Mouse (Mus musculus): Measurements from ENCODE around the gene Maml2. TPM values are rescaled to one million over a fixed set of nuclear protein-coding genes. Genes with fewer than 3 reads are reported as not detected.

Gene Maml2
- polyA plus RNA-seq, 1 experiment from 2014 or later = 10.7 TPM

- peaks cover 26% of the 10 kb centered on the region for H3K4me1 ChIP-seq (ENCODE audit: control insufficient read depth, insufficient read depth, low read length)
- no peak overlapping the region for H3K4me3 ChIP-seq (ENCODE audit: low read length)
- 75% methylated on average over 4 of the region's 4 CpGs for WGBS
- H3K27me3 ChIP-seq (ENCODE audit: control insufficient read depth, insufficient read depth, low read length) = no peaks in the 10 kb centered on the region
- no peak overlapping the region for H3K4me2 ChIP-seq (replicated peaks; ENCODE audit: low read depth, low read length)
- ATAC-seq (ENCODE audit: low FRiP score, low TSS enrichment) = no peak
- no peaks in the 10 kb centered on the region for H3K36me3 ChIP-seq (ENCODE audit: control insufficient read depth, insufficient read depth, low read length)
- H3K9me3 ChIP-seq (ENCODE audit: control insufficient read depth, low read length) = no peaks in the 10 kb centered on the region
- H3K9ac ChIP-seq (ENCODE audit: low read depth, low read length) = no peak overlapping the region
- H3K27ac ChIP-seq (ENCODE audit: low read depth, low read length) = no peak overlapping the region
Measured at GRCm38 (mm10) chr9:13505024-13505423, 207.3 kb downstream of the Maml2 start.

GRCm38 (mm10) chr9:13506956-13507821 lies 209.4 kb downstream of the Maml2 start:
- H3K9ac ChIP-seq (ENCODE audit: low read depth, low read length) = no peak overlapping the region
- H3K27me3 ChIP-seq (ENCODE audit: control insufficient read depth, insufficient read depth, low read length) = no peaks in the 10 kb centered on the region
- H3K9me3 ChIP-seq (ENCODE audit: control insufficient read depth, low read length) = no peaks in the 10 kb centered on the region
- peak overlapping the region; percentile 59; the same call in 1 of the 2 replicates for H3K27ac ChIP-seq (ENCODE audit: low read depth, low read length)
- peaks cover 26% of the 10 kb centered on the region for H3K4me1 ChIP-seq (ENCODE audit: control insufficient read depth, insufficient read depth, low read length)
- no peaks in the 10 kb centered on the region for H3K36me3 ChIP-seq (ENCODE audit: control insufficient read depth, insufficient read depth, low read length)
- no peak overlapping the region for H3K4me3 ChIP-seq (ENCODE audit: low read length)
- ATAC-seq (ENCODE audit: low FRiP score, low TSS enrichment) = peak; percentile 87
- WGBS = 22% methylated on average over 6 of the region's 6 CpGs
- no peak overlapping the region for H3K4me2 ChIP-seq (replicated peaks; ENCODE audit: low read depth, low read length)

- H3K27me3 ChIP-seq (ENCODE audit: control insufficient read depth, insufficient read depth, low read length) = no peaks in the 10 kb centered on the region
- no peak for ATAC-seq (ENCODE audit: low FRiP score, low TSS enrichment)
- peak overlapping the region; percentile 59 for H3K27ac ChIP-seq (ENCODE audit: low read depth, low read length)
- no peak overlapping the region for H3K4me3 ChIP-seq (ENCODE audit: low read length)
- H3K36me3 ChIP-seq (ENCODE audit: control insufficient read depth, insufficient read depth, low read length) = no peaks in the 10 kb centered on the region
- no peaks in the 10 kb centered on the region for H3K9me3 ChIP-seq (ENCODE audit: control insufficient read depth, low read length)
- no peak overlapping the region for H3K4me2 ChIP-seq (replicated peaks; ENCODE audit: low read depth, low read length)
- WGBS = 66% methylated on average over 9 of the region's 9 CpGs
- no peak overlapping the region for H3K9ac ChIP-seq (ENCODE audit: low read depth, low read length)
- H3K4me1 ChIP-seq (ENCODE audit: control insufficient read depth, insufficient read depth, low read length) = peaks cover 26% of the 10 kb centered on the region
Measured at GRCm38 (mm10) chr9:13507822-13508188, 210.0 kb downstream of the Maml2 start.

- no peak overlapping the region for H3K27ac ChIP-seq (ENCODE audit: low read depth, low read length)
- H3K4me1 ChIP-seq (ENCODE audit: control insufficient read depth, insufficient read depth, low read length) = peaks cover 26% of the 10 kb centered on the region
- no peak overlapping the region for H3K9ac ChIP-seq (ENCODE audit: low read depth, low read length)
- no peak for ATAC-seq (ENCODE audit: low FRiP score, low TSS enrichment)
- no peaks in the 10 kb centered on the region for H3K27me3 ChIP-seq (ENCODE audit: control insufficient read depth, insufficient read depth, low read length)
- H3K36me3 ChIP-seq (ENCODE audit: control insufficient read depth, insufficient read depth, low read length) = no peaks in the 10 kb centered on the region
- no peak overlapping the region for H3K4me3 ChIP-seq (ENCODE audit: low read length)
- WGBS = 61% methylated on average over 6 of the region's 6 CpGs
- no peak overlapping the region for H3K4me2 ChIP-seq (replicated peaks; ENCODE audit: low read depth, low read length)
- no peaks in the 10 kb centered on the region for H3K9me3 ChIP-seq (ENCODE audit: control insufficient read depth, low read length)
Measured at GRCm38 (mm10) chr9:13509751-13510150, 212.0 kb downstream of the Maml2 start.

- ATAC-seq (ENCODE audit: low FRiP score, low TSS enrichment) = no peak
- Histone ChIP-seq H3K4me3 (ENCODE audit: low read length) (no peak overlapping the region), H3K4me1 (ENCODE audit: control insufficient read depth, insufficient read depth, low read length) (peaks cover 26% of the 10 kb centered on the region), H3K27me3 (ENCODE audit: control insufficient read depth, insufficient read depth, low read length) (no peaks in the 10 kb centered on the region), H3K27ac (ENCODE audit: low read depth, low read length) (no peak overlapping the region), H3K36me3 (ENCODE audit: control insufficient read depth, insufficient read depth, low read length) (no peaks in the 10 kb centered on the region), H3K9ac (ENCODE audit: low read depth, low read length) (no peak overlapping the region), H3K9me3 (ENCODE audit: control insufficient read depth, low read length) (no peaks in the 10 kb centered on the region), H3K4me2 (replicated peaks; ENCODE audit: low read depth, low read length) (no peak overlapping the region)
- 61% methylated on average over 5 of the region's 5 CpGs for WGBS
Measured at GRCm38 (mm10) chr9:13510621-13511369, 213.0 kb downstream of the Maml2 start.

DNA sequence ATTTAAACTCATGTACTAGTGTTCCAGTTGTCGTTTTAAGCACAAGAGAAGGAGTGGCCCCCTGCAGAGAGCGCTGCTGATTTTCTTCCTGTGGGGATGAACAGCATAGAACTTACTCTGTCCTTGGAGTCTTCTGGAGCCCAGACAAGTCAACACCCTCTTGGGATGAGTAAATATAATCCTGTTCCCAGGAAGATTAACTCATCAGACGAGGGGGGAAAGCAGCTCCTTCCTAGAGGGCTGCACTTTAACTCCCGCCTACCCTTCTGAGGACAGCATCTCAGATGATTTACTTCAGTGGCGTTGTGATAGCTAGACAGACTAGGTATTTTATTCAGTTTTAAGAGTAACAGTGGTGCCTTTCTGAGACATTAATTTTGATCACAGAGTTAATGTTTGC lies 215.4 kb downstream of the Maml2 start:
- Histone ChIP-seq H3K4me1 (ENCODE audit: control insufficient read depth, insufficient read depth, low read length) (peaks cover 10% of the 10 kb centered on the region), H3K36me3 (ENCODE audit: control insufficient read depth, insufficient read depth, low read length) (no peaks in the 10 kb centered on the region), H3K4me3 (ENCODE audit: low read length) (no peak overlapping the region), H3K9ac (ENCODE audit: low read depth, low read length) (no peak overlapping the region), H3K9me3 (ENCODE audit: control insufficient read depth, low read length) (no peaks in the 10 kb centered on the region), H3K27me3 (ENCODE audit: control insufficient read depth, insufficient read depth, low read length) (no peaks in the 10 kb centered on the region), H3K27ac (ENCODE audit: low read depth, low read length) (no peak overlapping the region), H3K4me2 (replicated peaks; ENCODE audit: low read depth, low read length) (no peak overlapping the region)
- 32% methylated on average over 5 of the region's 5 CpGs for WGBS
- ATAC-seq (ENCODE audit: low FRiP score, low TSS enrichment) = peak; percentile 35; the same call in 1 of the 2 replicates

DNA sequence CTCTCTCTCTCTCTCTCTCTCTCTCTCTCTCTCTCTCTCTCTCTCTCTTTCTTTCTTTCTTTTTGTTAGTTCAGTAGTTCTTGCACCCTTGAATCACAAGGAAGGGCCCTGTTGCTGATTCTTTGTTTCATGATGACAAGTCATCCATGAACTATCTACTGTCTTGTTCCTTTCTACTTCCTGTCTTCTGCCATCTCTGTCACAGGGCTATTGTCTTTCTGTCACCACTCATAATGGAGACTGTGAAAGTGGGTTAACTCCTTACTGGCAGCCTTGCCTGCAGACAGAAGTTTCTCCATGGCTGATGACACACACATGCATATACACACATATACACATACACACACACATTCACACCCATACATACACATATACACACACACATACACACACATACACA lies 216.7 kb downstream of the Maml2 start:
- H3K4me2 ChIP-seq (replicated peaks; ENCODE audit: low read depth, low read length) = no peak overlapping the region
- H3K4me3 ChIP-seq (ENCODE audit: low read length) = no peak overlapping the region
- no peak overlapping the region for H3K9ac ChIP-seq (ENCODE audit: low read depth, low read length)
- H3K27ac ChIP-seq (ENCODE audit: low read depth, low read length) = no peak overlapping the region
- no peaks in the 10 kb centered on the region for H3K27me3 ChIP-seq (ENCODE audit: control insufficient read depth, insufficient read depth, low read length)
- no peaks in the 10 kb centered on the region for H3K9me3 ChIP-seq (ENCODE audit: control insufficient read depth, low read length)
- H3K4me1 ChIP-seq (ENCODE audit: control insufficient read depth, insufficient read depth, low read length) = peaks cover 5% of the 10 kb centered on the region
- ATAC-seq (ENCODE audit: low FRiP score, low TSS enrichment) = no peak
- no peaks in the 10 kb centered on the region for H3K36me3 ChIP-seq (ENCODE audit: control insufficient read depth, insufficient read depth, low read length)

GRCm38 (mm10) chr9:13515976-13516375 lies 218.2 kb downstream of the Maml2 start:
- Histone ChIP-seq H3K27ac (ENCODE audit: low read depth, low read length) (no peak overlapping the region), H3K36me3 (ENCODE audit: control insufficient read depth, insufficient read depth, low read length) (no peaks in the 10 kb centered on the region), H3K4me3 (ENCODE audit: low read length) (no peak overlapping the region), H3K4me1 (ENCODE audit: control insufficient read depth, insufficient read depth, low read length) (no peaks in the 10 kb centered on the region), H3K9ac (ENCODE audit: low read depth, low read length) (no peak overlapping the region), H3K27me3 (ENCODE audit: control insufficient read depth, insufficient read depth, low read length) (no peaks in the 10 kb centered on the region), H3K9me3 (ENCODE audit: control insufficient read depth, low read length) (no peaks in the 10 kb centered on the region), H3K4me2 (replicated peaks; ENCODE audit: low read depth, low read length) (no peak overlapping the region)
- WGBS = 27% methylated on average over 2 of the region's 2 CpGs
- no peak for ATAC-seq (ENCODE audit: low FRiP score, low TSS enrichment)

DNA sequence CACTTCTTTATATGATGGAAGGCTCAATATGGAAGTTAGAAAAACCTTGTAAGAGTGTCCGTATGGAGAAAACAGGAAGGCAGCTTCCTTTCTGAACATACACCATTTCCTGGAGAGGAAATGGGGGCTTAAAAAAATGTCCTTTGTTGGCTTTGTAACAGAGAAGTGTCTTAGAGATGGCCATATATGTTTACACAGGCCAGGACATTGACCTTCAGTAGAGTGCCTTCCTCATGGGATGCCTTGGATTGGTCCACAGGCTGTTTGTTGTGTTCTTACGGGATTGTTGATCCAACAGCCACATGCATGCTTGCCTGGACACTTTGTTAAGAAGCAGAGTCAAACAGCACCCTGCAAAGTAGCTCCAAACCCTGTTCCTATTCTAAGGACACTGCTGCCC lies 220.3 kb downstream of the Maml2 start:
- peak overlapping the region; percentile 42; the same call in 1 of the 2 replicates for H3K27ac ChIP-seq (ENCODE audit: low read depth, low read length)
- WGBS = 44% methylated on average over 2 of the region's 2 CpGs
- 0 out of 2 replicates have a peak, but pooled peaks have one; percentile 48 for ATAC-seq (ENCODE audit: low FRiP score, low TSS enrichment)

More for the DNA sequence above, 220.3 kb downstream of the Maml2 start:
- no peaks in the 10 kb centered on the region for H3K9me3 ChIP-seq (ENCODE audit: control insufficient read depth, low read length)
- peaks cover 6% of the 10 kb centered on the region; the same call in 1 of the 2 replicates for H3K4me1 ChIP-seq (ENCODE audit: control insufficient read depth, insufficient read depth, low read length)
- no peak overlapping the region for H3K4me2 ChIP-seq (replicated peaks; ENCODE audit: low read depth, low read length)
- no peak overlapping the region for H3K9ac ChIP-seq (ENCODE audit: low read depth, low read length)
- no peaks in the 10 kb centered on the region for H3K36me3 ChIP-seq (ENCODE audit: control insufficient read depth, insufficient read depth, low read length)
- H3K27me3 ChIP-seq (ENCODE audit: control insufficient read depth, insufficient read depth, low read length) = no peaks in the 10 kb centered on the region
- no peak overlapping the region for H3K4me3 ChIP-seq (ENCODE audit: low read length)
